Mouse (Mus musculus) Patski (cell line): ENCODE measurements around the gene Gtf2f2. TPM values are rescaled to one million over a fixed set of nuclear protein-coding genes. Genes with fewer than 3 reads are reported as not detected.

ENCODE experiments used
- ATAC-seq: fragments of 100-300 bp; one replicate; pipeline ENCODE4 v1.8.0; 2021
- CTCF ChIA-PET: fragments of 350-600 bp; sonication (Branson Sonifier 250); formaldehyde crosslinking; loops from one replicate; lab custom pipeline; 2022; ENCODE audit warnings: inconsistent platforms; lab: Charles Lee
- POLR2A ChIA-PET: fragments of 350-600 bp; sonication (Branson Sonifier 250); formaldehyde crosslinking; loops from one replicate; lab custom pipeline; 2022; ENCODE audit warnings: antibody characterized with exemption, inconsistent platforms; lab: Charles Lee
- DNase-seq: peaks from one replicate; pipeline ENCODE4 v3.0.0-alpha.2; 2011; ENCODE audit warnings: low read depth, low spot score
- H3K27me3 ChIP-seq: fragments of 371-371 bp; one replicate; pipeline ENCODE4 v1.5.1; 2021
- CTCF ChIP-seq: fragments of 100-300 bp; IDR thresholded peaks from one replicate; pipeline ENCODE4 v1.5.1; 2021
- in situ Hi-C: fragments of 300-500 bp; cut with MboI; formaldehyde crosslinking; loops from 3 replicates; pipeline ENCODE4 v1.11.1; 2018; ENCODE audit warnings: low pct_unique_long_range_greater_than_20kb, mixed read lengths
- polyA plus RNA-seq: library from polyadenylated mRNA; unstranded; gene quantifications from one replicate; pipeline ENCODE4 v1.2.3, GENCODE M21; 2021

Gtf2f2 gene
- polyA plus RNA-seq: 31.2 TPM

DNA sequence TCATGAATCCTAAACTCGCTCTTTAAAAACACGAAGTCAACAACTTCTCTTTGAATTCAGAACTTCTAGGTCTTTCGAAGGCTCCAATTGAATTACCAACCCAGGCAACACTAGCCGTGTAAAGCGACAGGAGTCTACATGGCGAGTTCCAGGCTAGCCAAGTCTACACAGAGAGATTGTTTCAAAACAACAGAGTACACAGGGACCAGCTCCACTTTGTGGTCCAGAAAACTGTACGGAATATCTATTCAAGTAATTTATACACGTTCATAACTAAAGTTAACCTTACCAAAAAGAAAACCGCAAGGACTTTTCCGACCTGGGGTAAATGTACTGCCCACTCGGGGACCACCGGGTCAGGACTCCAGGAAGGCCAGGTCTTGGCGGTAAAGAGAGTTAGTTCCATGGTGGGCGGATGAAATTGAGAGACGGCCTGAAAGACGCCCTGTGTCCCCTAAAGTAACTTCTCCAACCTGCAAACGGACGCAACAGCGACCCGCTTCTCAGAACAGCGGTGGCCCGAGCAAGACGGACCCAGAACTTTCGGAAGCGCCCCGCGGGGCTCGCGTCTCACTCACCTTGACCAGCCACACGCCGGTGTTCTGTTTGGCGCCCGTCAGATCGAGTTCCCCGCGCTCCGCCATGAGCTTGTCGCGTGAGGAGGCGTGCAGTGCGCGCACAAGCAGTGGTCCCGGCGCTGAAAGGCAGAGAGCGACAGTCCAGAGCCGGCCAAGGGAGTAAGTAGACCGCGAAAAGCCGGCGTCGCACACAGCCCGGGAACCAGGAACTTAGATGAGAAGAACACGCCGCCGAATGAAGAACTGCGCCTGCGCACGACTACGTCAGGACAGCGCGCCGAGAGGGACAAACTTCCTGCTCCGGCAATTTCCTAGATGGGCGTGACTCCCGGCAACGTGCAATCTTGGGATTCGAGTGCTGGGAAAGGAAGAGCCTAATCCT lies at the start of gene Gtf2f2:
Gene Gtf2f2, minus strand, starts transcription at position 764 of the 960 bp plus-strand sequence.
- ChIA-PET CTCF (interaction anchor here (1.2 to 1.7 kb wide), 2 partner anchors 10 to 118 kb away, joined by 3 to 5 read pairs; no protein-coding TSS in a partner anchor), POLR2A (no interaction called here)
- DNase-seq (peak; percentile 64), ATAC-seq (peak; percentile 75)
- no peak for TF ChIP-seq CTCF
- in situ Hi-C loops: no loop called here
- no peaks in the 10 kb centered on the region for H3K27me3 ChIP-seq

GRCm38 (mm10) chr14:76059441-76059840 lies 48.8 kb upstream of the Gtf2f2 start:
- no peak for TF ChIP-seq CTCF
- in situ Hi-C loops: no loop called here
- DNase-seq (no peak), ATAC-seq (no peak)
- H3K27me3 ChIP-seq: peaks cover 6% of the 10 kb centered on the region
- ChIA-PET CTCF (interaction anchor here (0.9 to 1.2 kb wide), 2 partner anchors 10 to 24 kb away, joined by 3 to 4 read pairs; no protein-coding TSS in a partner anchor), POLR2A (interaction anchor here (0.6 to 1.8 kb wide), 3 partner anchors 10 to 40 kb away, joined by 3 to 7 read pairs (median 4); no protein-coding TSS in a partner anchor)

DNA sequence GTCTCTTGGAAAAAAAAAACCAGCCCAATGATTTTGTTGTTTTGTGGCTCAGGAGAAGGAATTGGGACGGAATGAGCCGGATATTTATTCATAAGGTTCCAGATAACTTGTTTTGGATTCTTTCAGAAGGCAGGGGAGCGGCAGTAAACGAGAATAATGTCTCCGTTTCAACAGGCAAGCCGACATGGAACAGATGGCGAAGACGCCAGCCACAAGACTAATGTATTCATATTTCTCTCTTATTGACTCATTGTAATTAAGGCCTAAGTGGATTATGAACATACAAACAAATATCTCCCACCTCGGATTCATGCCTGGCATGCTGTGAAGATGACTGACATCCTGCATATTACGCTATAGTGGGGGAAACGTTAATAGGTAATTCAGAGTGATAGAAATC lies 43.1 kb upstream of the Gtf2f2 start:
- in situ Hi-C loops: no loop called here
- peaks cover 6% of the 10 kb centered on the region for H3K27me3 ChIP-seq
- DNase-seq (no peak), ATAC-seq (no peak)
- CTCF ChIA-PET: no interaction called here
- no peak for TF ChIP-seq CTCF
- POLR2A ChIA-PET: no interaction called here

GRCm38 (mm10) chr14:76051966-76052365 lies 41.3 kb upstream of the Gtf2f2 start:
- CTCF ChIA-PET: no interaction called here
- ATAC-seq (no peak), DNase-seq (no peak)
- in situ Hi-C loops: no loop called here
- no peaks in the 10 kb centered on the region for H3K27me3 ChIP-seq
- no peak for TF ChIP-seq CTCF
- POLR2A ChIA-PET: interaction anchor here (0.5 kb wide), 1 partner anchor 16 kb away, joined by 5 read pairs; no protein-coding TSS in a partner anchor

- DNase-seq: no peak
- in situ Hi-C loops: no loop called here
- ChIA-PET POLR2A (interaction anchor here (1.0 kb wide), 1 partner anchor 11 kb away, joined by 4 read pairs; no protein-coding TSS in a partner anchor), CTCF (interaction anchor here (1.3 kb wide), 1 partner anchor 11 kb away, joined by 3 read pairs; no protein-coding TSS in a partner anchor)
- no peak for ATAC-seq
- peaks cover 5% of the 10 kb centered on the region for H3K27me3 ChIP-seq
- no peak for TF ChIP-seq CTCF
These were observed 35.1 kb upstream of the Gtf2f2 start for GRCm38 (mm10) chr14:76045767-76046166.

- H3K27me3 ChIP-seq: peaks cover 5% of the 10 kb centered on the region
- ATAC-seq (no peak), DNase-seq (no peak)
- in situ Hi-C loops: no loop called here
- ChIA-PET POLR2A (no interaction called here), CTCF (interaction anchor here (1.2 to 1.7 kb wide), 2 partner anchors 8 to 13 kb away, joined by 3 to 4 read pairs; no protein-coding TSS in a partner anchor)
- TF ChIP-seq CTCF: no peak
These were observed 33.5 kb upstream of the Gtf2f2 start for GRCm38 (mm10) chr14:76044164-76044557.

GRCm38 (mm10) chr14:76043251-76044163 lies 32.8 kb upstream of the Gtf2f2 start:
- CTCF ChIA-PET: interaction anchor here (1.2 to 1.7 kb wide), 2 partner anchors 7 to 13 kb away, joined by 3 to 4 read pairs; no protein-coding TSS in a partner anchor
- peaks cover 5% of the 10 kb centered on the region for H3K27me3 ChIP-seq
- POLR2A ChIA-PET: interaction anchor here (0.6 kb wide), 1 partner anchor 44 kb away, joined by 3 read pairs; no protein-coding TSS in a partner anchor
- TF ChIP-seq CTCF: no peak
- ATAC-seq (no peak), DNase-seq (no peak)
- in situ Hi-C loops: no loop called here

- ChIA-PET CTCF (no interaction called here), POLR2A (interaction anchor here (1.1 kb wide), 1 partner anchor 44 kb away, joined by 5 read pairs; no protein-coding TSS in a partner anchor)
- in situ Hi-C loops: no loop called here
- ATAC-seq: no peak
- no peaks in the 10 kb centered on the region for H3K27me3 ChIP-seq
- no peak for TF ChIP-seq CTCF
- no peak for DNase-seq
These were observed 22.6 kb upstream of the Gtf2f2 start for GRCm38 (mm10) chr14:76033221-76033637.

- CTCF ChIA-PET: interaction anchor here (1.0 to 1.6 kb wide), 2 partner anchors 9 to 18 kb away, joined by 3 to 4 read pairs; no protein-coding TSS in a partner anchor
These were observed 22.0 kb upstream of the Gtf2f2 start for GRCm38 (mm10) chr14:76032671-76033136.

More at GRCm38 (mm10) chr14:76032671-76033136, 22.0 kb upstream of the Gtf2f2 start:
- in situ Hi-C loops: no loop called here
- ATAC-seq: no peak
- no peak for TF ChIP-seq CTCF
- DNase-seq: no peak
- H3K27me3 ChIP-seq: no peaks in the 10 kb centered on the region
- POLR2A ChIA-PET: interaction anchor here (0.6 to 1.1 kb wide), 5 partner anchors 32 to 1239 kb away, joined by 3 to 5 read pairs (median 3); no protein-coding TSS in a partner anchor
